8 mouse cellular contexts compared by ENCODE assay signal in genomic region chr6:72566044-72566443, GRCm38 (mm10). TPM values are rescaled to one million over a fixed set of nuclear protein-coding genes. Genes with fewer than 3 reads are reported as not detected.
A peak's percentile ranks its signal among the peaks of the same experiment; 100 is the strongest.
DNase-seq lines count a peak whose midpoint lies in the region; ATAC-seq and TF ChIP-seq lines count a peak whose summit lies in the region.

No protein-coding gene starts in this region.

- H3K27ac ChIP-seq in hindbrain, embryonic 15.5 days (replicated peaks) = no peak overlapping the region

- H3K4me3 ChIP-seq in hindbrain, embryonic 15.5 days = no peak overlapping the region

- H3K9me3 ChIP-seq in hindbrain, embryonic 15.5 days = no peaks in the 10 kb centered on the region

- 0 out of 2 replicates have a peak, but pooled peaks cover 7% of the 10 kb centered on the region for H3K36me3 ChIP-seq in hindbrain, embryonic 15.5 days

- H3K4me1 ChIP-seq in hindbrain, embryonic 15.5 days (replicated peaks) = peaks cover 5% of the 10 kb centered on the region; the same call in 1 of the 2 replicates

- no peaks in the 10 kb centered on the region for H3K27me3 ChIP-seq in Patski
- no peaks in the 10 kb centered on the region for H3K27me3 ChIP-seq in hindbrain, embryonic 15.5 days

- POLR2A ChIA-PET in Patski (lab: Charles Lee) = interaction anchor here (0.5 kb wide), 1 partner anchor 12 kb away, joined by 3 read pairs; no protein-coding TSS in a partner anchor

- in situ Hi-C loops in Patski (cut with MboI; ENCODE audit: low pct_unique_long_range_greater_than_20kb) = loop anchor here (25.0 kb wide), 1 partner anchor 579 kb away; no protein-coding TSS in a partner anchor

- 0 out of 2 replicates have a peak overlapping the region, but pooled peaks have one; percentile 14 for H3K4me2 ChIP-seq in hindbrain, embryonic 15.5 days

- 2% methylated on average over 4 of the region's 4 CpGs for WGBS in hindbrain, embryonic 15.5 days

- DNase-seq in Patski (ENCODE audit: low read depth, low spot score) = no peak
- DNase-seq in cerebellum, postnatal 10 days = peak; percentile 94 to 96
- peak; percentile 82 to 90 for DNase-seq in frontal cortex, postnatal 14 days (ENCODE audit: low spot score in 2 of 2)
- DNase-seq in left cerebral cortex, adult 11 months (ENCODE audit: low spot score) = peak; percentile 83
- DNase-seq in lung, postnatal 4 days = peak; percentile 80 to 91
- peak; percentile 82 for DNase-seq in retina, postnatal 7 days (ENCODE audit: low read depth, low spot score)
- DNase-seq in urinary bladder, adult 18-20 months (ENCODE audit: low spot score in 2 of 2) = peak; percentile 73 to 79

- TF ChIP-seq CTCF in Patski (IDR thresholded peaks at IDR 0.05) = no peak

- ATAC-seq in Patski = peak; percentile 58
- ATAC-seq in hindbrain, embryonic 15.5 days (ENCODE audit: low FRiP score, low read depth) = peak; percentile 87

- H3K9ac ChIP-seq in hindbrain, embryonic 15.5 days = no peak overlapping the region

- CTCF ChIA-PET in Patski (lab: Charles Lee) = interaction anchor here (1.7 kb wide), 2 partner anchors 31 to 139 kb away, joined by 5 to 8 read pairs; no protein-coding TSS in a partner anchor

RNA-seq across cellular contexts. Expression of gene Capg, which starts 21.9 kb away (rescaled TPM):
- 230 TPM for polyA plus RNA-seq in Patski (2021)
- 8.0 and 9.3 TPM in 2 replicates for polyA plus RNA-seq in hindbrain, embryonic 15.5 days (2015; fragmentation: Nextera tagmentation; extraction: Ambion mirVana)

RNA-seq across cellular contexts. Expression of gene Elmod3, which starts 32.2 kb away (rescaled TPM):
- 22.4 TPM for polyA plus RNA-seq in Patski (2021)
- polyA plus RNA-seq in hindbrain, embryonic 15.5 days (2015; fragmentation: Nextera tagmentation; extraction: Ambion mirVana) = 15.9 and 17.1 TPM in 2 replicates

RNA-seq across cellular contexts. Expression of gene Retsat, which starts 32.2 kb away (rescaled TPM):
- 86.5 TPM for polyA plus RNA-seq in Patski (2021)
- 5.9 and 7.0 TPM in 2 replicates for polyA plus RNA-seq in hindbrain, embryonic 15.5 days (2015; fragmentation: Nextera tagmentation; extraction: Ambion mirVana)

RNA-seq across cellular contexts. Expression of gene Sh2d6, which starts 44.5 kb away (rescaled TPM):
- 0.26 TPM for polyA plus RNA-seq in Patski (2021)
- 0.26 and 0.63 TPM in 2 replicates for polyA plus RNA-seq in hindbrain, embryonic 15.5 days (2015; fragmentation: Nextera tagmentation; extraction: Ambion mirVana)

RNA-seq across cellular contexts. Expression of gene Tgoln1, which starts 50.8 kb away (rescaled TPM):
- polyA plus RNA-seq in Patski (2021) = 119 TPM
- polyA plus RNA-seq in hindbrain, embryonic 15.5 days (2015; fragmentation: Nextera tagmentation; extraction: Ambion mirVana) = 34.6 and 35.9 TPM in 2 replicates

Comparison
In these comparisons a context has a peak if more than half of its experiments do, and no peak if none do; other contexts are left out.
1. RNA of gene Capg, which starts 21.9 kb away (polyA plus RNA-seq): 230 TPM in Patski (single experiment); 8.0 to 9.3 TPM in hindbrain, embryonic 15.5 days; every median in the first group is over 10 times any median in the second.
2. RNA of gene Retsat, which starts 32.2 kb away (polyA plus RNA-seq): 86.5 TPM in Patski (single experiment); 5.9 to 7.0 TPM in hindbrain, embryonic 15.5 days; every median in the first group is over 10 times any median in the second.